Mouse (Mus musculus): ENCODE measurements around the gene Pik3ap1. TPM values are rescaled to one million over a fixed set of nuclear protein-coding genes. Genes with fewer than 3 reads are reported as not detected.
A peak's percentile ranks its signal among the peaks of the same experiment; 100 is the strongest.
"Not testable (repeated sequence)": the region's sequence is repeated elsewhere in the genome, so short reads cannot be mapped to it uniquely, and the experiment has no call there.

Pik3ap1 gene
- polyA plus RNA-seq, 1 experiment from 2014 or later, result 3.3 TPM

DNA sequence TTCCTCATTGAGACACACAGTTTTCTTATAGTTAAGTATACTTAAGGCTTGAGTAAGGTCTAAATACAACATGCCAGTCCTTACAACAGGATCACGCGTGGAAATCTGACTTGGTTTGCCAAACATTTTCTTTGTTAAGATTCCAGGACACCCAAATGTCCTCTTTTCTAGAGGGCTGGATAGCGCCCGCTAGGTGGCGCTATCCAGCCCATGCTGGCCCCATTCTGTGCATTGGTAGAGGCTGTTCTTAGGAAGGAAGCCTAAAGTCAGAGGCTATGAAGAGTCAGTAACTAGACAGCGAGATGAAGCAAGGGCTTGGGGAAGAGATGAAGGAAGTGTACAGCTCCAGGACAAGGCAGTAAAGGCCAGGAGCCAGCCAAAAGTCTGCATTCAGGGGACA is 71.2 kb downstream of the Pik3ap1 start:
- Histone ChIP-seq H3K9me3 (no peaks in the 10 kb centered on the region), H3K27me3 (ENCODE audit: insufficient read depth, poor library complexity, severe bottlenecking) (0 out of 2 replicates have a peak, but pooled peaks cover 8% of the 10 kb centered on the region), H3K36me3 (no peaks in the 10 kb centered on the region), H3K27ac (no peak overlapping the region), H3K4me1 (replicated peaks) (peaks cover 18% of the 10 kb centered on the region), H3K4me3 (no peak overlapping the region)
- 21% methylated on average over 6 of the region's 6 CpGs for WGBS
- DNase-seq (ENCODE audit: low spot score), result no peak

DNA sequence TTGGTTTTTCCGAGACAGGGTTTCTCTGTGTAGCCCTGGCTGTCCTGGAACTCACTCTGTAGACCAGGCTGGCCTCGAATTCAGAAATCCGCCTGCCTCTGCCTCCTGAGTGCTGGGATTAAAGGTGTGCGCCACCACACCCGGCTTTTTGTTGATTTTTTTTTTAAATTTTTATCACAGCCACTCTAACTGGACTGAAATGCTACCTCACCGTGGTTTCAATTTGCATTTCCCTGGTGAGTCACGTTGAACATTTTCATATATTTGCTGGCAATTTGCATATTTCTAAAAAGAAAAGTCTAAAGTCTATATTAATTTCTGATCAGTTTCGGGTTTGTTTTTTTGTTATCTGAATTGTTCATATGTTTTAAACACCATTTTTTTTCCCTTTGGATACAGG is 72.3 kb downstream of the Pik3ap1 start:
- H3K36me3 ChIP-seq; DNase-seq (ENCODE audit: low spot score); H3K27me3 ChIP-seq (ENCODE audit: insufficient read depth, poor library complexity, severe bottlenecking); H3K27ac ChIP-seq; H3K9me3 ChIP-seq; H3K4me3 ChIP-seq: not testable (repeated sequence)
- 86% methylated on average over 8 of the region's 8 CpGs for WGBS
- peaks cover 14% of the 10 kb centered on the region for H3K4me1 ChIP-seq (replicated peaks)

DNA sequence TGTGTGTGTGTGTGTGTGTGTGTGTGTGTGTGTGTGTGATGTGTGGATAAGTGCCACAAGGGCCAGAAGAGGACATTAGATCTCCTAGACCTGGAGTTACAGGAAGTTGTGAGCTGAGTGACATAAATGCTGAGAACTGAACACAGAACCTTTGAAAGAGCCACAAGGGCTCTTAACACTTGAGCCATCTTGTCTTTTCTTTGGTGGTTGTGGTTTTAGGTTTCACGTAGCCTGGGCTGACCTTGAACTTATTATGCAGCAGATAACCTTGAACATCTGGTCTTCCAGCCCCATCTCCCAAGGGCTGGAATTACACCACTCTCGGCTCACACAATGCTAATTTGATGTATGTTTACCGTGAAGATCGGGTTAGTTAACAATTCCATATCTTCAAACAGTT is 72.9 kb downstream of the Pik3ap1 start:
- H3K36me3 ChIP-seq, result no peaks in the 10 kb centered on the region
- no peaks in the 10 kb centered on the region for H3K9me3 ChIP-seq
- peaks cover 9% of the 10 kb centered on the region for H3K4me1 ChIP-seq (replicated peaks)
- 83% methylated on average over 4 of the region's 4 CpGs for WGBS
- 0 out of 2 replicates have a peak, but pooled peaks cover 6% of the 10 kb centered on the region for H3K27me3 ChIP-seq (ENCODE audit: insufficient read depth, poor library complexity, severe bottlenecking)
- no peak for DNase-seq (ENCODE audit: low spot score)
- no peak overlapping the region for H3K4me3 ChIP-seq
- H3K27ac ChIP-seq, result no peak overlapping the region

DNA sequence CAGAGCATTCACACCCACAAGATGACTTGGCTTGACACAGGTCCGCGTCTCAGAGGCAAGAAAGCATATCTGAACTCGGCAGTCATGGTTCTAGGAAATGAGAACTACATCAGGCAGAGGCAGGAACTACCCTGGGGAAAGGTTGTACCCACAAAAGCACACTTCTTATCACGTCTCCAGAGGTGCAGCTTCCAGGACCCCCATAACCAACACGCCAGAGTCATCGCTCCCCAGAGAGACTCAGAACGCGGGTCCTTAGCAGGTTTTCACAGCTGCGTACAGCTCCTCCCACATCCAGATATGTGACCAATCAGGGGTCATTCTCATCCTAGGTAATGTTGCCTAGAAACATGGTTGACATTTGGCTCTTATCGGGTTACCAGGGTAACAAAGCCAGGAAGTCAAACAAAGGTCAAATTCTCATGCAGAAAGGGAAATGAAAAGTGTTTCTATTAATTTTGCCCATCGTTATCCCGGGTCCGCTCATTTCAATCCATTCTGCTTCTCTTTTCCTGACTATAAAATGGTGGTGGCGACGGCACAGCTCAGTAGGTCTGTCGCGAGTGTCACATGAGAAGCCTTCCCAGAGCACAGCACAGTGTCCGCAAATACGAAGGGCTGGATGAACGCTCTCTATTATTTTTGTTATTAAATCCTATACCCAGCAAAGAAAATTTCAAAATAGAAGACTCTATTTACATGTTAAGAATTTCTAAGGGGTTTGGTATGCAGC is 73.8 kb downstream of the Pik3ap1 start:
- Histone ChIP-seq H3K9me3 (no peaks in the 10 kb centered on the region), H3K27ac (no peak overlapping the region), H3K27me3 (ENCODE audit: insufficient read depth, poor library complexity, severe bottlenecking) (no peaks in the 10 kb centered on the region), H3K36me3 (no peaks in the 10 kb centered on the region), H3K4me1 (replicated peaks) (peaks cover 9% of the 10 kb centered on the region), H3K4me3 (peak overlapping the region; percentile 41)
- WGBS, result 34% methylated on average over 20 of the region's 20 CpGs
- peak; percentile 36 for DNase-seq (ENCODE audit: low spot score)

DNA sequence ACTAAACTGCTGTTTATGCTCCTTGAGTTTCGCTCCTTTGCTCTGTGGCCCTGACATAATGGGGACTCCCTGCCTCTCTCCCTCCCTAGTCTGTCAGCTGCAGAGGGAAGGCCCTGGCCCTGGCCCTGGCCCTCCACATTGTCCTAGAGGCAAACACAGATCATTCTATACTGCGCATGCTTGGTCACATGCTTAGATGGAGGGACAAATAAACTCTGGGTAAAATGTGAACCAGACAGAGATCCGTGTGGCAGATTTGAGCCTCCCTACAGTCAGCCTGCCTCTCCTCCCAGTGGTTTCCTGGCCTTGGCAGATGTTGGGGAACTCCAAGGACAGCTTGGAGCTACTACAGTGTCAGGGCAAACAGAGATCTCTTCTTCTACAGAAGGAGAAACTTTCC is 81.0 kb downstream of the Pik3ap1 start:
- 75% methylated on average over 3 of the region's 3 CpGs for WGBS
- Histone ChIP-seq H3K36me3 (no peaks in the 10 kb centered on the region), H3K9me3 (no peaks in the 10 kb centered on the region), H3K27me3 (ENCODE audit: insufficient read depth, poor library complexity, severe bottlenecking) (no peaks in the 10 kb centered on the region), H3K4me1 (replicated peaks) (peaks cover 29% of the 10 kb centered on the region), H3K27ac (no peak overlapping the region), H3K4me3 (no peak overlapping the region)
- DNase-seq (ENCODE audit: low spot score), result no peak

DNA sequence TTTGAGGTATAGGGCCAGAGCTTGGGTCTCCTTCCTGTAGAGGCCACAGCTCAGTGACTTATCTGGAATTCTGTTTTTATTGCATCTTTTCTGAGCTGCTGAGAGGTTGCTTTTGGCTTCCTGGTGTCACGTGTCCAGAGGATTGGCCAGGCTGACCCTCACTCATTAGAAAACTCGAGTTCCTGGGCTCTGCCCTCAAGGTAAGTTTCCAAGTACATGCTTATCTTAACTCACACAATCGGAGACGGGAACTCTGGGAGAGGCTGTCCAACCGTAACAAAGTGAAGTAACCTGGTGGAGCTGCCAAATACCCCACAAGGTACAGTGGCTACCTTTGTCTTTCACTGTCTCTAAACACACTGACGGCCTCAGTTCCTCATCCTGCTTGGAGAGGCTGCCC is 81.5 kb downstream of the Pik3ap1 start:
- no peaks in the 10 kb centered on the region for H3K36me3 ChIP-seq
- DNase-seq (ENCODE audit: low spot score), result no peak
- H3K27ac ChIP-seq, result no peak overlapping the region
- H3K4me3 ChIP-seq, result no peak overlapping the region
- 73% methylated on average over 6 of the region's 6 CpGs for WGBS
- no peaks in the 10 kb centered on the region for H3K9me3 ChIP-seq
- H3K4me1 ChIP-seq (replicated peaks), result peaks cover 29% of the 10 kb centered on the region
- H3K27me3 ChIP-seq (ENCODE audit: insufficient read depth, poor library complexity, severe bottlenecking), result no peaks in the 10 kb centered on the region

DNA sequence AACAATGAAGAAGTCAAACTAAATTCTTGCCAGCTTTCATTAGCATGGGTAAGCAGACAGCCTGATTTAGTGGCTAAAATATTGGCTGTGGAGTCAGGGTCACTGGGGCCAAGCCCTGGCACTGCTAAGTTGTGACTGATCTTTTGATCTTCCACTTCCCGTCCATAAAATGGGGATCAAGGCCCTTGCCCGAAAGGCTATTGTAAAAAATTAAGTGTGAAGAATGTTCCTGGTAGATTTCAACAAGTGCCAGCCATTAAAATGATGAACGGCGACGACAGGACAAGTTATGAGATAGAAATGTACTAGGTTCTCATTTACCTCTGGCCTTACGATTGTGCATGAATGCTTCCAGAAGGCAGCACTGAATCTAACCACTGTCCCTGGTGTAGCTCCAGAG is 83.0 kb downstream of the Pik3ap1 start:
- Histone ChIP-seq H3K4me3 (no peak overlapping the region), H3K27ac (no peak overlapping the region), H3K4me1 (replicated peaks) (peaks cover 29% of the 10 kb centered on the region), H3K9me3 (no peaks in the 10 kb centered on the region), H3K36me3 (no peaks in the 10 kb centered on the region), H3K27me3 (ENCODE audit: insufficient read depth, poor library complexity, severe bottlenecking) (no peaks in the 10 kb centered on the region)
- WGBS, result 75% methylated on average over 6 of the region's 6 CpGs
- DNase-seq (ENCODE audit: low spot score), result no peak

DNA sequence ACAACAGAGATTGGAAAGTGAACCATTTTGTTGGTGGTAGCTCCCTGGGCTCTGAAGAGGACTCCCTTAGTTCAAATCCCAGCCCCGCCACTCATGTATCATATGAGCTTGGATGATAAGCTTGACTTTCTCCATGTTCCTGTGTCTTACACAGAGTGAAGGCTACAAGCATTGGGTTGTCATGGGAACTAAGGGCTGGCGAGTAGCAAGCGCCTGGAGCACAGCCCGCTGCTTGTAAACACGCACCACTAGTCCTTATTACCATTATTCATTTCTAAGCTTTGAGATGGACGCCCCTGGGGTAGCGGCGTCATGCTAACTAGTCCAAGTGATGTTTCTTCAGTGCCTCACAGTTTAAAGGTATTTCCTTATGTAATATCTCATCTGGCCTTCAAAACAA is 85.5 kb downstream of the Pik3ap1 start:
- no peak for DNase-seq (ENCODE audit: low spot score)
- H3K9me3 ChIP-seq, result no peaks in the 10 kb centered on the region
- 89% methylated on average over 8 of the region's 8 CpGs for WGBS
- H3K4me3 ChIP-seq, result no peak overlapping the region
- no peaks in the 10 kb centered on the region for H3K27me3 ChIP-seq (ENCODE audit: insufficient read depth, poor library complexity, severe bottlenecking)
- H3K36me3 ChIP-seq, result no peaks in the 10 kb centered on the region
- peaks cover 32% of the 10 kb centered on the region for H3K4me1 ChIP-seq (replicated peaks)
- H3K27ac ChIP-seq, result no peak overlapping the region

DNA sequence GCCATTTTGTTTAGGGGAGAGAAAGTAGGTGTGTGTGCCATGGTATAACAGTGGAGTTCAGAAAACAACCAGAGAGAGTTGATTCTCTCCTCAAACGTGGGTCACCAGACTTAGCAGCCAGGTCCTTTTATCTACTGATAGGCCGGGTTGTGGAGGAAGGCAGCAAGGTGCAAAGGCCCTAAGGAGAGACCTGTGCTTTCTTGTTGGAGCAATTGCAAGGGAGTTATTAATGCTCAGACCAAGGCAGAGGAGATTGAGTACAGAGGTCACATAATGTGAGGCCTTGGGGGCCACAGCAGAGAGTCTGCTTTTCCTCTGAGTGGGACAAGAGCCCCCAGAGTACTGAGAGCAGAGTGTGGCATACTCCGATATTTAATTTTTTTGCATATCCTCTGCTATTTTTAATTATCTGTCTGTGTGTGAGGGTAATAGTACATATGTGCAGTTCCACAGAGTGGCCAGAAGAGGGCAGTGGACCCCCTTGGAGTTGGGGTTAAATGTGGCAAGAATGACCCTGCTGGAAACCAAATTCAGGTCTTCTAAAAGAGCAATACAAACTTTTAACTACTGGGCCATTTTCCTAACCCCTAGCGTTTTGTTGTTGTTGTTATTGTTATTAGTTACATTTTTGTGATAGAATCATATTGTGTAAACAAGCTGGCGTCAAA is 93.8 kb downstream of the Pik3ap1 start:
- peaks cover 9% of the 10 kb centered on the region for H3K4me1 ChIP-seq (replicated peaks)
- no peak overlapping the region for H3K4me3 ChIP-seq
- DNase-seq (ENCODE audit: low spot score), result no peak
- no peaks in the 10 kb centered on the region for H3K36me3 ChIP-seq
- no peaks in the 10 kb centered on the region for H3K9me3 ChIP-seq
- no peaks in the 10 kb centered on the region for H3K27me3 ChIP-seq (ENCODE audit: insufficient read depth, poor library complexity, severe bottlenecking)
- WGBS, result 59% methylated on average over 5 of the region's 5 CpGs
- no peak overlapping the region for H3K27ac ChIP-seq

DNA sequence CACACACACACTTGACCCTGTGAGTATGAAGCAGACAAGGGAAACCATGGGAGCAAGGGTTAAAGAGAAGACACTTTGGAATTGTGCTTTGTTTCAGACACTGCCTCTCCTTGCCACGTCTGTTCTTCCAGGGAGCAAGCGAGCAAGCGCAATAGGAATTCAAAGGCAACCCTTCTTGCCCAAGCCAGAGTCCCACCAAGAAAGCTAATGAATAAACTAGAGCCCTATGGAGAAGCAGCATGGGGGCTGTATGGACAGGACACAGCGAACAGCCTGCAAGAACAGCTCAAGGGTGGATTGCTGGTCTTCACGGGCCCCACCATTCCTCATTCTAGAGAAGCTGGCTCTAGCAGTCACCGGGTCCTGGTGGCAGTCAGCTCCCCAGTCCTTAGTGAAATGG is 96.3 kb downstream of the Pik3ap1 start:
- Histone ChIP-seq H3K4me1 (replicated peaks) (peaks cover 17% of the 10 kb centered on the region), H3K27me3 (ENCODE audit: insufficient read depth, poor library complexity, severe bottlenecking) (no peaks in the 10 kb centered on the region), H3K4me3 (no peak overlapping the region), H3K36me3 (no peaks in the 10 kb centered on the region), H3K9me3 (no peaks in the 10 kb centered on the region), H3K27ac (no peak overlapping the region)
- 67% methylated on average over 6 of the region's 6 CpGs for WGBS
- DNase-seq (ENCODE audit: low spot score), result no peak

DNA sequence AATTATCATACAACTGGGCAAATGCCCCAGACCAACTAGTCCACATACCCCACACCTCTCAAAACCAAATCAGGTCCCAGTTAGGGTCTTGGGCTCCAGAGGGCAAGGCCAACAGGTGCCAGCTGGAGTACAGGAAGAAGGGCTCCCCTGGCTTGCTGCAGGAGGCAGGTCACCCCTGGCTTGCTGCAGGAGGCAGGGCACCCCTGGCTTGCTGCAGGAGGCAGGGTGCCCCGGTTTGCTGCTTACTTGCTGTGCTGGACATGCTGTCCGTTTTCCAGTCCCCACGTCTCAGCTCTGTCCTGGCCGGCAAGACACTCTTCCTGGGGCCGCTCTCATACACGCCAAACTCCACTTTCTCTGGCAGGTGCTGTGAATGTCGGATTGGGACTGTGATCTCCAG is 97.7 kb downstream of the Pik3ap1 start:
- Histone ChIP-seq H3K27ac (no peak overlapping the region), H3K9me3 (no peaks in the 10 kb centered on the region), H3K36me3 (no peaks in the 10 kb centered on the region), H3K27me3 (ENCODE audit: insufficient read depth, poor library complexity, severe bottlenecking) (no peaks in the 10 kb centered on the region), H3K4me1 (replicated peaks) (peaks cover 17% of the 10 kb centered on the region), H3K4me3 (no peak overlapping the region)
- 85% methylated on average over 7 of the region's 7 CpGs for WGBS
- DNase-seq (ENCODE audit: low spot score), result no peak

DNA sequence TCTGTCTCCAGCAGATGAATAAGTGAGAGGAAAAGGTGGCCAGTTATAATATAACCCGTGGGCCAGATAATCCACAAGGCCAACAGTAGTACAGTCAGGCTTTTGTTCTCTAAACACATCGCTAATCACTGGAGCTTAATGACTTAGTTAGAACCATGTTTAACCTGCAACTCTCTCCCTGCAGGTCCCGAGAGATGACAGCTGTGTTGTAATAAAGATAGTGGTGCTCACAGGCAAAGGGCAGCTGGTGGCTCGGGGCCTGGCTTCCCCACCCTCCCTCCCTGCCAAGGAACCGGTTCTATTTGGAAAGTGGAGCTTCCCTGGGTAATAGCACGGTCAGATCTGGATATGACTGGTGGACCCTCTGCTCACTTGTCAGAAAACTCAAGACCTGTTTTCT is 100.4 kb downstream of the Pik3ap1 start:
- WGBS, result 71% methylated on average over 6 of the region's 6 CpGs
- H3K27me3 ChIP-seq (ENCODE audit: insufficient read depth, poor library complexity, severe bottlenecking), result no peaks in the 10 kb centered on the region
- H3K9me3 ChIP-seq, result no peaks in the 10 kb centered on the region
- no peaks in the 10 kb centered on the region for H3K36me3 ChIP-seq
- no peak for DNase-seq (ENCODE audit: low spot score)
- H3K4me1 ChIP-seq (replicated peaks), result peaks cover 17% of the 10 kb centered on the region
- H3K27ac ChIP-seq, result no peak overlapping the region
- no peak overlapping the region for H3K4me3 ChIP-seq

DNA sequence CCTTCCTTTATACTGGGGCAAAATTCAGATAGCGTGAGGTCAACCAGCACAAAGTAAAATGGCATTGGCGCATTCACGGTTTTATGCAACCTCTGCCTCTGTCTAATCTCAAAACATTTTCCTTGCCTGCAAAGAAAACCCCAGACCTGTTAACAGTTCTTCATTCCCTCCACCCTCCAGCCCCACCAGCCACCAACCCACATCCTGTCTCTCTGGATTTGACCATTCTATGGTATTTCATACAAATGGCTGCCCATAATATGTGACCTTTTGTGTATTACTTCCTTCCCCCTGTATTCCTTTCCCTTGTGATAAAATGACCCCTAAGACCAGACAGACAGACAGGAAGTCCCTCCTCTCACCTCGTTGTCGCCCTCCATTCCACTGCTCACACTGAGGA is 102.2 kb downstream of the Pik3ap1 start:
- Histone ChIP-seq H3K9me3 (no peaks in the 10 kb centered on the region), H3K36me3 (no peaks in the 10 kb centered on the region), H3K4me1 (replicated peaks) (peaks cover 11% of the 10 kb centered on the region; the same call in 1 of the 2 replicates), H3K4me3 (no peak overlapping the region), H3K27ac (no peak overlapping the region), H3K27me3 (ENCODE audit: insufficient read depth, poor library complexity, severe bottlenecking) (no peaks in the 10 kb centered on the region)
- WGBS, result 83% methylated on average over 5 of the region's 5 CpGs
- DNase-seq (ENCODE audit: low spot score), result no peak

Data from hindbrain, embryonic 10.5 days (tissue).